Mouse (Mus musculus) ES-Bruce4 (cell line): ENCODE measurements at regions not wholly inside any gene's neighbourhood (a gene's known extent, or its start where the extent isn't known, plus 50 kb on each side); places are given as distances from the start of the nearest gene placed in this dataset.

Experiments
- EP300 ChIP-seq: IDR thresholded peaks from 2 replicates; pipeline ENCODE4 v1.6.1; 2011; ENCODE audit warnings: low read depth, low read length; ENCODE audit not compliant: insufficient read depth
- POLR2A ChIP-seq: IDR thresholded peaks from one replicate; pipeline ENCODE4 v1.8.1; 2011; ENCODE audit warnings: low read length; ENCODE audit not compliant: insufficient read depth

DNA sequence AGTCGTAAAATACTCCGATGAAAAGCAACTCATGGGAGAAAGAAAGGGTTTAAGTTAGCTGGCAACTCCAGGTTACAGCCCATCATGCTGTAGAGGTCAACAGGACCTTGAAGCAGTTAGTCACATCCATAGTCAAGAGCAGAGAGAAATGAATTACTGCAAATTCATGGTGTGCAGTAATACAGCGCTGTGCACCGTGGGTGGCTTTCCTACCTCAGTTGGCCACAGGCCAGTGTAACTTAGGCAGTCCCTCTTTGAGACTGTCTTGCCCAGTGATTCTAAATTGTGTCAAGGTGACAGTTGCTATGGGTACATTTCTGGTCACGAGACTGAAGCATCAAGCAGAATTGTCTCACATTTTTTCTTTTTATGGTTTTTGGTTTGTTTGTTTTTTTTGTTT lies 186.7 kb upstream of the Stac start:
- TF ChIP-seq EP300 (no peak), POLR2A (no peak)
